Mouse (Mus musculus) adipose tissue, adult 10 weeks (tissue): Measurements from ENCODE around the gene Gm31371. TPM values are rescaled to one million over a fixed set of nuclear protein-coding genes. Genes with fewer than 3 reads are reported as not detected.

ENCODE experiments used
- polyA plus RNA-seq: library from polyadenylated mRNA; stranded (reverse); fragments of 350-450 nt; fragmentation: Illumina TruSeq; extraction: RNeasy Lipid Tissue Mini Kit (QIAGEN cat#74804); gene quantifications from one replicate; pipeline ENCODE4 v1.2.3, GENCODE M21; 2014; ENCODE audit warnings: low read depth, low replicate concordance

Gene Gm31371
- polyA plus RNA-seq = 0.20 TPM

GRCm38 (mm10) chr8:19903092-19903491, at the start of gene Gm31371:
Gene Gm31371, plus strand, starts transcription at chr8:19903392.

Other genes with a start within 250 kb of the Gm31371 start
- 0.29 TPM for gene 4930467E23Rik, start 173.8 kb upstream of the Gm31371 start, polyA plus RNA-seq